In the genomic region with DNA sequence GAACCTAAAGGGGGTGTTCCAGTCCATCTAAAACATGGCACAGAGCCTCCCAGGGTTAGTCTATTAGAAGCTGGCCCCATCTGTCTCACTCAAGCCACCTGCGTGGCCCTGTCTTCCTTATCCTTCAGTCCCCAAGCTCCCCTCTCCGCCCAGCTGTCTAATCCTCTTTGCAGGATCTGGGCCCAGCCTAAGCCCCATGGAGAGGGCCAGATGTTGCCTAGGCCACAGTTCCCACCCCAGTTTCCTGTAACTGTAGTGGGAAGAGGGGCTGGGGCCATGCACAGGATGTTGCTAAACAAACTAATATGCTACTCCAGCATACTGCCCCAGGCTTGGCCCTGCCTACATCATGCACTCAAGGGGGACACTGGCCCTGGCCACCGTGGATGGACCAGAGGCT, we compare ENCODE assay signal across 9 mouse cellular contexts.
DNase-seq lines count a peak whose midpoint lies in the region; ATAC-seq and TF ChIP-seq lines count a peak whose summit lies in the region.
"Had no signal": no experiment of that assay in that cellular context is flagged by ENCODE, and none has a peak within 500 bp of the region (broad histone marks: within the 10 kb centered on the region; RNA-seq: fewer than 3 reads in every experiment).

No protein-coding gene starts in this region.

- no peaks in the 10 kb centered on the region for H3K27me3 ChIP-seq in kidney, embryonic 14.5 days (ENCODE audit: control insufficient read depth, insufficient read depth, low read length)
- no peaks in the 10 kb centered on the region for H3K27me3 ChIP-seq in cerebellum, adult 2 months (ENCODE audit: control insufficient read depth, insufficient read depth, low read length)

- H3K4me2 ChIP-seq in kidney, embryonic 14.5 days (replicated peaks; ENCODE audit: low read depth, low read length), result no peak overlapping the region

- no peak overlapping the region for H3K9ac ChIP-seq in kidney, embryonic 14.5 days (ENCODE audit: low read depth, low read length)

- DNase-seq in kidney, adult 9 months, result no peak
- DNase-seq in lung, postnatal 36 days, result peak; percentile 49
- no peak for DNase-seq in cerebellum, postnatal 36 days
- no peak for DNase-seq in cerebellum, adult 2 months
- DNase-seq: adrenal gland, postnatal 36 days had no signal

- no peaks in the 10 kb centered on the region for H3K9me3 ChIP-seq in kidney, embryonic 14.5 days (ENCODE audit: control insufficient read depth, low read length)

- peaks cover 92% of the 10 kb centered on the region for H3K36me3 ChIP-seq in kidney, embryonic 14.5 days (ENCODE audit: control insufficient read depth, insufficient read depth, low read length)

- H3K4me1 ChIP-seq in kidney, embryonic 14.5 days (ENCODE audit: control insufficient read depth, insufficient read depth, low read length), result 0 out of 2 replicates have a peak, but pooled peaks cover 13% of the 10 kb centered on the region
- peaks cover 4% of the 10 kb centered on the region for H3K4me1 ChIP-seq in bone marrow, adult 2 months (ENCODE audit: control insufficient read depth, insufficient read depth, low read length)
- peaks cover 34% of the 10 kb centered on the region for H3K4me1 ChIP-seq in cerebellum, adult 2 months (ENCODE audit: control insufficient read depth, insufficient read depth, low read length)

- no peak for TF ChIP-seq CTCF in bone marrow, adult 2 months (IDR thresholded peaks at IDR 0.05; ENCODE audit: control insufficient read depth, insufficient read depth, low read length)
- TF ChIP-seq CTCF in cerebellum, adult 2 months (IDR thresholded peaks at IDR 0.05; ENCODE audit: borderline replicate concordance, insufficient read depth, low read depth, low read length), result no peak

- peak overlapping the region; percentile 24; the same call in 1 of the 2 replicates for H3K27ac ChIP-seq in kidney, embryonic 14.5 days (ENCODE audit: low read depth, low read length)
- peak overlapping the region; percentile 18 for H3K27ac ChIP-seq in bone marrow, adult 2 months (ENCODE audit: control insufficient read depth, insufficient read depth, low read depth, low read length, poor library complexity)
- H3K27ac ChIP-seq in cerebellum, adult 2 months (ENCODE audit: insufficient read depth, low read length), result no peak overlapping the region

- 76% methylated on average over 3 of the region's 3 CpGs for whole genome bisulfite sequencing in kidney, embryonic 14.5 days
- WGBS in bone marrow, adult 2 months, result 23% methylated on average over 3 of the region's 3 CpGs
- 24% methylated on average over 3 of the region's 3 CpGs for WGBS in cerebellum, adult 2 months

- H3K4me3 ChIP-seq in kidney, embryonic 14.5 days (ENCODE audit: low read length), result no peak overlapping the region
- no peak overlapping the region for H3K4me3 ChIP-seq in bone marrow, adult 2 months (replicated peaks; ENCODE audit: control insufficient read depth, low read depth, low read length)
- no peak overlapping the region for H3K4me3 ChIP-seq in cerebellum, adult 2 months (replicated peaks; ENCODE audit: insufficient read depth, low read depth, low read length)

- no peak for TF ChIP-seq POLR2A in bone marrow, adult 2 months (IDR thresholded peaks at IDR 0.05; ENCODE audit: borderline replicate concordance, control insufficient read depth, low read depth, low read length)
- TF ChIP-seq POLR2A in cerebellum, adult 2 months (IDR thresholded peaks at IDR 0.05; ENCODE audit: borderline replicate concordance, insufficient read depth, low read length), result no peak

- no peak for ATAC-seq in kidney, embryonic 14.5 days (ENCODE audit: low FRiP score, low TSS enrichment)
- ATAC-seq in granulocyte monocyte progenitor cell, adult 5-6 weeks (replicated peaks; ENCODE audit: poor library complexity, severe bottlenecking), result peak; percentile 81
- no peak for ATAC-seq in monocyte, adult 5-6 weeks (replicated peaks; ENCODE audit: insufficient number of reproducible peaks, low FRiP score, low TSS enrichment, poor library complexity, severe bottlenecking)
